Mouse (Mus musculus) G1E (cell line): ENCODE data around the gene Fshr.

ENCODE experiments used
- CTCF ChIP-seq: IDR thresholded peaks from 2 replicates; pipeline ENCODE4 v1.5.1; 2012; ENCODE audit warnings: low read depth, low read length, inconsistent platforms, mixed read lengths
- GATA1 ChIP-seq: IDR thresholded peaks from 2 replicates; pipeline ENCODE4 v1.6.1; 2012; ENCODE audit warnings: borderline replicate concordance, low read length, inconsistent platforms, mixed read lengths
- TAL1 ChIP-seq: conservative IDR thresholded peaks from 2 replicates; pipeline ENCODE4 v1.6.1; 2012; ENCODE audit warnings: low read depth, low read length, inconsistent platforms, mixed read lengths

GRCm38 (mm10) chr17:89049071-89049470 lies 151.4 kb downstream of the Fshr start:
- TF ChIP-seq CTCF (no peak), GATA1 (no peak), TAL1 (no peak)
